Mouse (Mus musculus): ENCODE measurements around the gene Lipt2. TPM values are rescaled to one million over a fixed set of nuclear protein-coding genes. Genes with fewer than 3 reads are reported as not detected.

The Lipt2 gene
- polyA plus RNA-seq, 1 experiment from 2014 or later = 21.0 TPM

DNA sequence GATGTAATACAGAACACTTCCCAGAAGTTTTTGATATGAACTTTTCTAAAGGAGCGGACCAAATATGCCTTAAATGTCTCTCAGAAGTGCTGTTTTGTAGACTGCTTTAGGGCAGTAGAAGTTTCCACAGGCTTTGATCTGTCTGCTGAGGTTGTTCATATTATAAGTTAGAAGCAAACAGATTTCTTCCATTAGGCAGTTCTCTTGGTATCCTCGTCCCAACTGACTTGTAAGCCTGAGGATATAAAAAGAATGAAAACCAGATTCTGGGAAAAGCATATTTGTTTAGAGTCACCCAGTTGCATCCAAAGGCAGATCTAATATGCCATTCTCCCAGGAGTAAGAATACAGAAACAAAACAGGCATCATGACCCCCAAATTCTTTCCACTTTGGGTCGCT lies 42.1 kb downstream of the Lipt2 start:
- ATAC-seq (ENCODE audit: low read depth) (no peak), DNase-seq (ENCODE audit: low spot score) (peak; percentile 38)
- no peaks in the 10 kb centered on the region for H3K27me3 ChIP-seq (replicated peaks; ENCODE audit: control insufficient read depth, insufficient read depth, low read length)
- no peak overlapping the region for H3K9ac ChIP-seq (ENCODE audit: low read depth, low read length)
- peaks cover 18% of the 10 kb centered on the region; the same call in 1 of the 2 replicates for H3K4me1 ChIP-seq (ENCODE audit: control insufficient read depth, insufficient read depth, low read length)
- H3K36me3 ChIP-seq (ENCODE audit: control insufficient read depth, insufficient read depth, low read length) = no peaks in the 10 kb centered on the region
- 47% methylated on average over 3 of the region's 3 CpGs for WGBS
- no peaks in the 10 kb centered on the region for H3K9me3 ChIP-seq (ENCODE audit: control insufficient read depth, low read length)
- no peak overlapping the region for H3K4me3 ChIP-seq (ENCODE audit: low read depth, low read length)
- no peak overlapping the region for H3K4me2 ChIP-seq (ENCODE audit: low read depth, low read length)
- no peak overlapping the region for H3K27ac ChIP-seq (replicated peaks; ENCODE audit: low read depth, low read length)

- H3K9me3 ChIP-seq (ENCODE audit: control insufficient read depth, low read length) = no peaks in the 10 kb centered on the region
- no peak overlapping the region for H3K4me3 ChIP-seq (ENCODE audit: low read depth, low read length)
- H3K4me2 ChIP-seq (ENCODE audit: low read depth, low read length) = no peak overlapping the region
- 42% methylated on average over 3 of the region's 3 CpGs for WGBS
- H3K27me3 ChIP-seq (replicated peaks; ENCODE audit: control insufficient read depth, insufficient read depth, low read length) = no peaks in the 10 kb centered on the region
- peaks cover 18% of the 10 kb centered on the region; the same call in 1 of the 2 replicates for H3K4me1 ChIP-seq (ENCODE audit: control insufficient read depth, insufficient read depth, low read length)
- H3K9ac ChIP-seq (ENCODE audit: low read depth, low read length) = no peak overlapping the region
- peak; percentile 56 for DNase-seq (ENCODE audit: low spot score)
- no peaks in the 10 kb centered on the region for H3K36me3 ChIP-seq (ENCODE audit: control insufficient read depth, insufficient read depth, low read length)
- no peak for ATAC-seq (ENCODE audit: low read depth)
- H3K27ac ChIP-seq (replicated peaks; ENCODE audit: low read depth, low read length) = no peak overlapping the region
Observed at GRCm38 (mm10) chr7:100203616-100204015, 44.5 kb downstream of the Lipt2 start.

DNA sequence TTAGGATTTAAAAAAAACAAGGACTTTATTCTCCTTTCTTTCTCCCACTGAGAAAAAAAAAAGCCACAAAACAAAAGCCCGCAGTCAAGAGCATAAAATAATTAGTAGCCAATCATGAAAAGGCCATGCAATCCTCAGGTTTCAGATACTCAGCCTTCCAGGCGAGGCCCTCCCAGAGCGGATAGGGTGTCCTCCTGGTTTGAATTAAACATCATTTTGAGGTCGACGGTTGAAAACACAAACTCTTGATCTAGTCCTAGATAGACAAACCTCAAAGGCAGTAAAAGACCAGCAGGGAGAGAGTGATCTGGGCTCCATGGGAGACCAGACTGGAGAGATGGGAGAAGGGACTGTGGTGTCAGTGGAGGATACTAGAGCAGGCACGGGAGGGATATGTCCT lies 45.8 kb downstream of the Lipt2 start:
- no peak overlapping the region for H3K27ac ChIP-seq (replicated peaks; ENCODE audit: low read depth, low read length)
- no peak for ATAC-seq (ENCODE audit: low read depth)
- no peaks in the 10 kb centered on the region for H3K36me3 ChIP-seq (ENCODE audit: control insufficient read depth, insufficient read depth, low read length)
- H3K4me2 ChIP-seq (ENCODE audit: low read depth, low read length) = no peak overlapping the region
- peak; percentile 51 for DNase-seq (ENCODE audit: low spot score)
- peaks cover 18% of the 10 kb centered on the region; the same call in 1 of the 2 replicates for H3K4me1 ChIP-seq (ENCODE audit: control insufficient read depth, insufficient read depth, low read length)
- WGBS = 34% methylated on average over 6 of the region's 6 CpGs
- no peaks in the 10 kb centered on the region for H3K27me3 ChIP-seq (replicated peaks; ENCODE audit: control insufficient read depth, insufficient read depth, low read length)
- H3K4me3 ChIP-seq (ENCODE audit: low read depth, low read length) = no peak overlapping the region
- H3K9ac ChIP-seq (ENCODE audit: low read depth, low read length) = no peak overlapping the region
- H3K9me3 ChIP-seq (ENCODE audit: control insufficient read depth, low read length) = no peaks in the 10 kb centered on the region

- no peak for ATAC-seq (ENCODE audit: low read depth)
Observed at GRCm38 (mm10) chr7:100206144-100206543, 47.1 kb downstream of the Lipt2 start.

DNA sequence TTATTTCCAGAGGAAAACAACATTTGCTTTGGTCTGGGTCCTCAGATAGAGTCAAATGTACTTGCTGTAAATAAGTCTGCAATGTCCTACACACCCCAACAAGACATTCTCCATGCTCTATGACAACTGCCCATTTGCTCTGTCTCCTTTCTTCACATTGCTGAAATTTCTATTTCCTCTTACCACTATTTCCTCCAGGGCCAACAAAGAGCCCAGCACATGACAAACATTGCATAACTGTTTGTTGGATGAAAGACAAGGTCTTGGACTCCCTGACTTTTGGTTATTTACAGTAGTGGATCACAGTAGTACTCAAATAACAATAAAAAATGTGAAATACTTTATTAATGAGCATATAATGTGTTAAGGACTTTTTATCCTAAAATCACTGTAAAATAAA lies 48.8 kb downstream of the Lipt2 start:
- Histone ChIP-seq H3K4me1 (ENCODE audit: control insufficient read depth, insufficient read depth, low read length) (peaks cover 9% of the 10 kb centered on the region; the same call in 1 of the 2 replicates), H3K27ac (replicated peaks; ENCODE audit: low read depth, low read length) (no peak overlapping the region), H3K36me3 (ENCODE audit: control insufficient read depth, insufficient read depth, low read length) (no peaks in the 10 kb centered on the region), H3K27me3 (replicated peaks; ENCODE audit: control insufficient read depth, insufficient read depth, low read length) (no peaks in the 10 kb centered on the region), H3K4me3 (ENCODE audit: low read depth, low read length) (no peak overlapping the region), H3K4me2 (ENCODE audit: low read depth, low read length) (no peak overlapping the region), H3K9me3 (ENCODE audit: control insufficient read depth, low read length) (no peaks in the 10 kb centered on the region), H3K9ac (ENCODE audit: low read depth, low read length) (no peak overlapping the region)
- DNase-seq (ENCODE audit: low spot score) (no peak), ATAC-seq (ENCODE audit: low read depth) (no peak)

More at GRCm38 (mm10) chr7:100206144-100206543, 47.1 kb downstream of the Lipt2 start:
- Histone ChIP-seq H3K27me3 (replicated peaks; ENCODE audit: control insufficient read depth, insufficient read depth, low read length) (no peaks in the 10 kb centered on the region), H3K27ac (replicated peaks; ENCODE audit: low read depth, low read length) (no peak overlapping the region), H3K36me3 (ENCODE audit: control insufficient read depth, insufficient read depth, low read length) (no peaks in the 10 kb centered on the region), H3K4me3 (ENCODE audit: low read depth, low read length) (no peak overlapping the region), H3K9me3 (ENCODE audit: control insufficient read depth, low read length) (no peaks in the 10 kb centered on the region), H3K9ac (ENCODE audit: low read depth, low read length) (no peak overlapping the region), H3K4me2 (ENCODE audit: low read depth, low read length) (no peak overlapping the region), H3K4me1 (ENCODE audit: control insufficient read depth, insufficient read depth, low read length) (peaks cover 18% of the 10 kb centered on the region; the same call in 1 of the 2 replicates)
- no peak for DNase-seq (ENCODE audit: low spot score)
- 89% methylated on average over 2 of the region's 2 CpGs for WGBS

Other genes starting within 250 kb of the Lipt2 start
- 5.9 and 6.4 TPM in 2 replicates for gene Rnf169, start 178.8 kb upstream of the Lipt2 start, polyA plus RNA-seq (2014; fragmentation: Nextera tagmentation; extraction: Ambion mirVana)
- gene Chrdl2, start 153.1 kb upstream of the Lipt2 start, polyA plus RNA-seq (2014; fragmentation: Nextera tagmentation; extraction: Ambion mirVana) = 1.9 and 2.0 TPM in 2 replicates
- 46.1 and 50.6 TPM in 2 replicates for gene Pold3, start 37.7 kb upstream of the Lipt2 start, polyA plus RNA-seq (2014; fragmentation: Nextera tagmentation; extraction: Ambion mirVana)
- gene Kcne3, start 17.2 kb downstream of the Lipt2 start, polyA plus RNA-seq (2014; fragmentation: Nextera tagmentation; extraction: Ambion mirVana) = 12.4 and 13.3 TPM in 2 replicates
- gene Pgm2l1, start 68.1 kb downstream of the Lipt2 start, polyA plus RNA-seq (2014; fragmentation: Nextera tagmentation; extraction: Ambion mirVana) = 3.8 and 4.1 TPM in 2 replicates
- 24.5 and 26.0 TPM in 2 replicates for gene P4ha3, start 126.2 kb downstream of the Lipt2 start, polyA plus RNA-seq (2014; fragmentation: Nextera tagmentation; extraction: Ambion mirVana)
- gene C2cd3, start 213.0 kb downstream of the Lipt2 start, polyA plus RNA-seq (2014; fragmentation: Nextera tagmentation; extraction: Ambion mirVana) = 21.7 and 25.3 TPM in 2 replicates
- 49.4 and 53.3 TPM in 2 replicates for gene Ppme1, start 213.0 kb downstream of the Lipt2 start, polyA plus RNA-seq (2014; fragmentation: Nextera tagmentation; extraction: Ambion mirVana)